Comparison of ENCODE assay signal across 18 mouse cellular contexts in genomic region chr4:14103447-14103846, GRCm38 (mm10).
DNase-seq lines count a peak whose midpoint lies in the region; ATAC-seq and TF ChIP-seq lines count a peak whose summit lies in the region.
"Had no signal": no experiment of that assay in that cellular context is flagged by ENCODE, and none has a peak within 500 bp of the region (broad histone marks: within the 10 kb centered on the region; RNA-seq: fewer than 3 reads in every experiment).

No protein-coding gene starts in this region.

- ATAC-seq in midbrain, embryonic 13.5 days = peak; percentile 30; the same call in 1 of the 2 replicates
- no peak for ATAC-seq in midbrain, embryonic 16.5 days
- peak; percentile 49; the same call in 1 of the 2 replicates for ATAC-seq in forebrain, embryonic 14.5 days
- no peak for ATAC-seq in hindbrain, embryonic 16.5 days
- ATAC-seq: activated CD4-positive, CD25-positive, alpha-beta regulatory T cell, adult 4 months; intestine, embryonic 16.5 days had no signal

- no peaks in the 10 kb centered on the region for H3K36me3 ChIP-seq in midbrain, embryonic 13.5 days
- H3K36me3 ChIP-seq in midbrain, embryonic 16.5 days (ENCODE audit: control insufficient read depth, insufficient read depth, low read length) = no peaks in the 10 kb centered on the region
- H3K36me3 ChIP-seq in forebrain, embryonic 14.5 days (ENCODE audit: control insufficient read depth, insufficient read depth, low read length) = no peaks in the 10 kb centered on the region
- H3K36me3 ChIP-seq in hindbrain, embryonic 16.5 days (ENCODE audit: control insufficient read depth, insufficient read depth, low read length) = no peaks in the 10 kb centered on the region

- WGBS in midbrain, embryonic 13.5 days = 22% methylated on average over 5 of the region's 5 CpGs
- WGBS in midbrain, embryonic 16.5 days = 22% methylated on average over 5 of the region's 5 CpGs
- WGBS in forebrain, embryonic 14.5 days = 9% methylated on average over 5 of the region's 5 CpGs
- WGBS in hindbrain, embryonic 16.5 days = 15% methylated on average over 5 of the region's 5 CpGs

- peak; percentile 68 for DNase-seq in brain, embryonic 14.5 days (ENCODE audit: low read depth)
- DNase-seq in forebrain, embryonic 14.5 days (ENCODE audit: low spot score) = no peak
- DNase-seq in kidney, postnatal 4 days = no peak
- DNase-seq in adrenal gland, postnatal 36 days = no peak
- no peak for DNase-seq in spleen, postnatal 4 days (ENCODE audit: low spot score in 2 of 2)
- DNase-seq: adrenal gland, adult 8-10 months; cerebellum, adult 2 months; cerebellum, postnatal 36 days; embryo, embryonic 11 days; kidney, adult 9 months; kidney, postnatal 14 days had no signal

- no peaks in the 10 kb centered on the region for H3K27me3 ChIP-seq in midbrain, embryonic 13.5 days
- no peaks in the 10 kb centered on the region for H3K27me3 ChIP-seq in midbrain, embryonic 16.5 days (ENCODE audit: control insufficient read depth, insufficient read depth, low read depth, low read length)
- H3K27me3 ChIP-seq in forebrain, embryonic 14.5 days (replicated peaks; ENCODE audit: control insufficient read depth, insufficient read depth, low read length) = no peaks in the 10 kb centered on the region
- H3K27me3 ChIP-seq in hindbrain, embryonic 16.5 days (replicated peaks; ENCODE audit: control insufficient read depth, insufficient read depth, low read length) = no peaks in the 10 kb centered on the region

- no peak overlapping the region for H3K9ac ChIP-seq in midbrain, embryonic 13.5 days (replicated peaks)
- no peak overlapping the region for H3K9ac ChIP-seq in midbrain, embryonic 16.5 days (ENCODE audit: low read depth, low read length)
- no peak overlapping the region for H3K9ac ChIP-seq in forebrain, embryonic 14.5 days (ENCODE audit: low read length)
- no peak overlapping the region for H3K9ac ChIP-seq in hindbrain, embryonic 16.5 days (ENCODE audit: low read depth, low read length)

- H3K4me3 ChIP-seq in midbrain, embryonic 13.5 days (replicated peaks) = no peak overlapping the region
- no peak overlapping the region for H3K4me3 ChIP-seq in midbrain, embryonic 16.5 days (ENCODE audit: low read depth, low read length)
- H3K4me3 ChIP-seq in forebrain, embryonic 14.5 days (ENCODE audit: low read depth, low read length) = no peak overlapping the region
- no peak overlapping the region for H3K4me3 ChIP-seq in hindbrain, embryonic 16.5 days (ENCODE audit: low read length)
- H3K4me3 ChIP-seq: layer of hippocampus, adult 2 months had no signal

- 0 out of 2 replicates have a peak overlapping the region, but pooled peaks have one; percentile 4 for H3K4me2 ChIP-seq in midbrain, embryonic 13.5 days (replicated peaks)
- H3K4me2 ChIP-seq in midbrain, embryonic 16.5 days (ENCODE audit: low read length) = no peak overlapping the region
- no peak overlapping the region; the same call in 1 of the 2 replicates for H3K4me2 ChIP-seq in forebrain, embryonic 14.5 days (ENCODE audit: low read length)
- H3K4me2 ChIP-seq in hindbrain, embryonic 16.5 days (ENCODE audit: low read length) = 0 out of 2 replicates have a peak overlapping the region, but pooled peaks have one; percentile 3
- H3K4me2 ChIP-seq: heart, embryonic 11.5 days had no signal

- H3K27ac ChIP-seq in midbrain, embryonic 13.5 days = no peak overlapping the region
- no peak overlapping the region for H3K27ac ChIP-seq in midbrain, embryonic 16.5 days (ENCODE audit: low read length)
- no peak overlapping the region for H3K27ac ChIP-seq in forebrain, embryonic 14.5 days (ENCODE audit: low read depth, low read length)
- no peak overlapping the region for H3K27ac ChIP-seq in hindbrain, embryonic 16.5 days (ENCODE audit: low read depth, low read length)
- H3K27ac ChIP-seq: layer of hippocampus, adult 2 months had no signal

- no peaks in the 10 kb centered on the region for H3K9me3 ChIP-seq in midbrain, embryonic 13.5 days
- no peaks in the 10 kb centered on the region for H3K9me3 ChIP-seq in midbrain, embryonic 16.5 days (replicated peaks; ENCODE audit: control insufficient read depth, low read length, poor library complexity, severe bottlenecking)
- no peaks in the 10 kb centered on the region for H3K9me3 ChIP-seq in forebrain, embryonic 14.5 days (replicated peaks; ENCODE audit: control insufficient read depth, low read length)
- H3K9me3 ChIP-seq in hindbrain, embryonic 16.5 days (ENCODE audit: control insufficient read depth, low read length) = no peaks in the 10 kb centered on the region

- TF ChIP-seq POLR2A in brain, embryonic 14.5 days (IDR thresholded peaks at IDR 0.05; ENCODE audit: borderline replicate concordance, extremely low read depth, insufficient read depth, insufficient read length, poor library complexity, severe bottlenecking) = no peak

- TF ChIP-seq CTCF in brain, embryonic 14.5 days (IDR thresholded peaks at IDR 0.05; ENCODE audit: borderline replicate concordance, extremely low read depth, insufficient read depth, insufficient read length) = no peak

- peaks cover 13% of the 10 kb centered on the region for H3K4me1 ChIP-seq in midbrain, embryonic 13.5 days (replicated peaks)
- peaks cover 8% of the 10 kb centered on the region; the same call in 1 of the 2 replicates for H3K4me1 ChIP-seq in midbrain, embryonic 16.5 days (ENCODE audit: control insufficient read depth, insufficient read depth, low read length)
- H3K4me1 ChIP-seq in forebrain, embryonic 14.5 days (ENCODE audit: control insufficient read depth, insufficient read depth, low read length) = peaks cover 14% of the 10 kb centered on the region
- peaks cover 2% of the 10 kb centered on the region for H3K4me1 ChIP-seq in hindbrain, embryonic 16.5 days (ENCODE audit: control insufficient read depth, insufficient read depth, low read depth, low read length)

Comparison
In these comparisons a context has a peak if more than half of its experiments do, and no peak if none do; other contexts are left out.
1. ATAC-seq: peak in midbrain, embryonic 13.5 days (single experiment) and forebrain, embryonic 14.5 days (single experiment); none in midbrain, embryonic 16.5 days (single experiment) and hindbrain, embryonic 16.5 days (single experiment).
2. H3K4me2 ChIP-seq: peak in midbrain, embryonic 13.5 days (single experiment) and hindbrain, embryonic 16.5 days (single experiment); none in midbrain, embryonic 16.5 days (single experiment) and forebrain, embryonic 14.5 days (single experiment).